Mouse (Mus musculus) neural tube, embryonic 15.5 days (tissue): ENCODE results near the gene Ppp3r1. TPM values are rescaled to one million over a fixed set of nuclear protein-coding genes. Genes with fewer than 3 reads are reported as not detected.
"Not testable (repeated sequence)": the region's sequence is repeated elsewhere in the genome, so short reads cannot be mapped to it uniquely, and the experiment has no call there.

Experiments used
- ATAC-seq: fragments of 200-750 bp; cut with Nextera tagmentation; 2 replicates; pipeline ENCODE4 v1.8.0; 2017; ENCODE audit warnings: mild to moderate bottlenecking, moderate TSS enrichment, moderate library complexity; ENCODE audit not compliant: low FRiP score
- H3K27ac ChIP-seq: fragments of 300-500 bp; sonication (generic); replicated peaks from 2 replicates; pipeline ENCODE4 v1.5.1; 2015; ENCODE audit warnings: mild to moderate bottlenecking, inconsistent platforms
- H3K27me3 ChIP-seq: fragments of 300-500 bp; sonication (generic); replicated peaks from 2 replicates; pipeline ENCODE4 v1.6.1; 2015; ENCODE audit warnings: inconsistent platforms
- H3K36me3 ChIP-seq: fragments of 300-500 bp; sonication (generic); 2 replicates; pipeline ENCODE4 v1.6.1; 2015; ENCODE audit warnings: inconsistent platforms
- H3K4me1 ChIP-seq: fragments of 300-500 bp; sonication (generic); 2 replicates; pipeline ENCODE4 v1.6.1; 2015; ENCODE audit warnings: inconsistent platforms
- H3K4me2 ChIP-seq: fragments of 300-500 bp; sonication (generic); 2 replicates; pipeline ENCODE4 v1.6.1; 2015; ENCODE audit warnings: inconsistent platforms, mild to moderate bottlenecking, moderate library complexity
- H3K4me3 ChIP-seq: fragments of 300-500 bp; sonication (generic); replicated peaks from 2 replicates; pipeline ENCODE4 v1.5.1; 2015; ENCODE audit warnings: mild to moderate bottlenecking, inconsistent platforms
- H3K9ac ChIP-seq: fragments of 300-500 bp; sonication (generic); replicated peaks from 2 replicates; pipeline ENCODE4 v1.6.1; 2015; ENCODE audit warnings: mild to moderate bottlenecking, inconsistent platforms
- H3K9me3 ChIP-seq: fragments of 300-500 bp; sonication (generic); replicated peaks from 2 replicates; pipeline ENCODE4 v1.6.1; 2016; ENCODE audit warnings: inconsistent platforms
- WGBS: fragments of 180-500 bp; shearing (Covaris S2); methylation state at CpG from one replicate; pipeline ENCODE4 v1.1.7; 2015; ENCODE audit warnings: mixed read lengths; 5-methylcytosine and 5-hydroxymethylcytosine counted together
- polyA plus RNA-seq: library from polyadenylated mRNA; unstranded; fragments of >200 nt; fragmentation: Nextera tagmentation; extraction: Ambion mirVana; gene quantifications from 2 replicates; pipeline ENCODE4 v1.2.1, GENCODE M21; 2015

Ppp3r1 gene
- polyA plus RNA-seq, 1 experiment from 2014 or later: 269 TPM

DNA sequence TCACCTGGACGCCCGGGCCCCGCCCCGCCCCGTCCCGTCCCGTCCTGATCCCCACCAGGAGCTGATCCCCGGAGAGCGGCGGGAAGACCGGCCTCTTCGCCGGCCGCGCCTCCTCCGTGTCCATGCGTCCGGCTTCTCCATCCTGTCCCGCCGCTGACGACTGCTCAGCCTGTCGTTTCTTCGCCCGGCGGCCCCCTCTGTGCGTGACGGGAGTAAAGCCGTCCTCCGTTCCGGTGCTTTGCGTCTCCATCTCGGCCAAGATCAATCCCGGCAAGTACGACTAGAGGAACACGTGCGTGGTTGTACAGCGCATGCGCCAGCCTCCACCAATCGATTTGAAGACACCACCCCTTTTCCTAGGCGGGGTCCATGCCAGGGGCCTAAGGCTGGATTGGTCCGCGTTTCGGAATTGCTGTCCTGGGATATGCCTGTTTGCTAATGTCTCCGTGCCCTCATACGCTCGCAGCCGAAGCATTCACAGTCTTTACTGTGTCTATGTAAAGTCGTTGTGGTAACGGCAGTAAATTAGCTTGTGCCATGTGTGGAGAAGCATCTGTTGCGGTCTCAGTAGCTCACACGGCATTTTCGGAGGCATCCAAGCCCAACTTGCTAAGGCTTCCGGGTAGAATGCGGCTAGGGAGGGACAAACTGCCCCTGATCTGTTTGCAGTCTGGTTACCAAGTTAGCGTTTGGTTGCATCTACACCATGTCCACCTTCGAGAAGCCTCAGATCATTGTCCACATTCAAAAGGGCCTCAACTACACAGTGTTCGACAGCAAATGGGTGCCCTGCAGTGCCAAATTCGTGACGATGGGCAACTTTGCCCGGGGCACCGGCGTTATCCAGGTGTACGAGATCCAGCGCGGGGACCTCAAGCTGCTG, 52.4 kb downstream of the Ppp3r1 start, which contains the start of gene Pno1:
Gene Pno1 (minus strand): TSS at position 311 of the 883 bp plus-strand sequence.
- Histone ChIP-seq H3K27ac (peak within 1 kb of the TSS; percentile 93), H3K36me3 (peaks cover 21% of the 10 kb centered on the region), H3K9ac (peak within 1 kb of the TSS; percentile 92), H3K4me3 (peak within 1 kb of the TSS; percentile 96), H3K27me3 (no peaks in the 10 kb centered on the region), H3K4me2 (peak within 1 kb of the TSS; percentile 72), H3K4me1 (peaks cover 25% of the 10 kb centered on the region), H3K9me3 (no peaks in the 10 kb centered on the region)
- peak; percentile 99 for ATAC-seq
- WGBS: under 1% methylated on average over 62 of the region's 65 CpGs

DNA sequence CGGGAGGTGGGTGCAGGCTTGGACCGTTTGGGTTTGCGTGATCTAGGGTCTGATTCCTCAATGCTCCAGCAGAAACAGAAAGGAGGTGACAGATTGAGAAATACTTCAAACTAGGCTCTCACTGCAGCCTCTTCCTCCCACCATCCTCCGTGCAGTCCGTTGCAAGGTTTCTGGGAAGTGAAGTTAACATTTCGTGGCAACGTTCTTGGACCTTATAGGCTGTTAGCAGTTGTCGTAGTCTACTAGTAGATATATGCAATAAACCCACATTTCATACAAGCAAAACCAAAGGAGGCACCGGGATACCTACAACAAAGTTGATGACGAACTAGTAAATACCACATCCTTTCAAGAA, 53.1 kb downstream of the Ppp3r1 start:
- peak overlapping the region; percentile 93 for H3K27ac ChIP-seq
- H3K27me3 ChIP-seq: no peaks in the 10 kb centered on the region
- ATAC-seq: no peak
- 2% methylated on average over 10 of the region's 10 CpGs for WGBS
- H3K4me1 ChIP-seq: peaks cover 25% of the 10 kb centered on the region
- peak overlapping the region; percentile 92 for H3K9ac ChIP-seq
- H3K9me3 ChIP-seq: no peaks in the 10 kb centered on the region
- H3K4me2 ChIP-seq: peak overlapping the region; percentile 72
- H3K4me3 ChIP-seq: peak overlapping the region; percentile 96
- H3K36me3 ChIP-seq: peaks cover 18% of the 10 kb centered on the region

DNA sequence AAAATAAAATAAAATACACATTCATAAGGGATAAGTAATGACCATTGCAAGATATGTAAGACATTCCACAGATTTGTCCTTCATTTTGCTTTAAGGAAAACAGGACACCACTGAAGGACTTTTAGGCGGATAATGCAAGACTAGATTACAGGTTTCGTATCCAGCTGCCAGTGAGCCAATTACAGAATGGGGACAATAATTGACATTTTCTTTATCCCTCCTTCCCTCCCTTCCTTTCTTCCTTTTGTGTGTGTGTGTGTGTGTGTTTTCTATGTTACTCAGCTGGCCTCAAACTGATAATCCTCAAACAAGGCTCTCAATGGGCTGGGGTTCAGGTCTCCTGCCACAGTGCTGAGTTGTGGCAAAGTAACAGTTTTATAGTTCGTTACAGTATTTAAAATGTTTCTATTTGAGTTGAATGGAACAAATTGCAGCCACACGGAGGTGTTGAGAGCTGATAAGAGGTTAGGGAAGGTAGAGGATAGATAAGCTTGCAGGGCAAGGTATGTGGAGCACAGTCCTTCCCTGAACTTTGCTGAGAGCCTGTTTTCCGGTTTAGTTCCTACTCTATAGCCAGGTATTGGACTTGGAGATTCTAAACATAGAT, 53.9 kb downstream of the Ppp3r1 start:
- Histone ChIP-seq H3K27ac (no peak overlapping the region), H3K36me3 (peaks cover 12% of the 10 kb centered on the region), H3K4me3 (0 out of 2 replicates have a peak overlapping the region, but pooled peaks have one; percentile 96), H3K9me3 (no peaks in the 10 kb centered on the region), H3K27me3 (no peaks in the 10 kb centered on the region), H3K9ac (0 out of 2 replicates have a peak overlapping the region, but pooled peaks have one; percentile 7), H3K4me1 (peaks cover 25% of the 10 kb centered on the region), H3K4me2 (peak overlapping the region; percentile 72)
- WGBS: 86% methylated on average over 5 of the region's 5 CpGs
- no peak for ATAC-seq

DNA sequence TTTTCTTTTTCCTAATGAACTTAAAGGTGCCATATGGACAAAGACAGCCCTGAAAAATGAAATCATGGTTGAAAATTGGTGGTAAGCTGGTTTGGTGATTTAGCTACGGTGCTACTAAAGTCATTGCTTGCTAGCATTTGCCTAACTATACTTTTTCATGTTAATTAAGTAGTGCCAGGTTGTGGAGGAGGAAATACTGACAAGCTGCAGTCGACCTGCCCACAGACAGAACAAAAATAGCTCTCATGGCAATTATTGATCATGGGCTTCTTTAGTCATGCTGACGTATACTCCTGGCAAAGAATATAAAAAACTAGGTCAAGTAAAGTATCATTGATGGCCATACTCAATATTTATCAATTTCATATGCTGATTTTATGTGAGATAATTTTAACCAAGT, 56.4 kb downstream of the Ppp3r1 start:
- H3K4me2 ChIP-seq: no peak overlapping the region
- no peaks in the 10 kb centered on the region for H3K9me3 ChIP-seq
- no peak overlapping the region for H3K27ac ChIP-seq
- WGBS: 89% methylated on average over 3 of the region's 3 CpGs
- H3K27me3 ChIP-seq: no peaks in the 10 kb centered on the region
- no peak overlapping the region for H3K4me3 ChIP-seq
- H3K4me1 ChIP-seq: peaks cover 18% of the 10 kb centered on the region
- H3K36me3 ChIP-seq: no peaks in the 10 kb centered on the region
- H3K9ac ChIP-seq: no peak overlapping the region
- no peak for ATAC-seq

DNA sequence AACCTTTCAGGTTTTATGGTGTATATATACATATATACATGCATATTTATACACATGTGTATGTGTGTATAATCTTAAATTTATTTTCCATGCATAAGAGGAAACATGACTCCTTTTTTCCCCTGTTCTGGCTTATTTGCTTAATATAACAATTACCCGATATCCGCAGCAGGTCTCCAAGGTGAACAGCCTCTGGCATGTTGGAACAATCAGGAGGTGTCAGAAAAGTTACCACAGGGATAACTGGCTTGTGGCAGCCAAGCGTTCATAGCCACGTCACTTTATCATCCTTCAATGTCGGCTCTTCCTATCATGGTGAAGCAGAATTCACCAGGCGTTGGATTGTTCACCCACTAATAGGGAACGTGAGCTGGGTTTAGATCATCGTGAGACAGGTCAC, 62.1 kb downstream of the Ppp3r1 start:
- 94% methylated on average over 8 of the region's 8 CpGs for WGBS
- Histone ChIP-seq H3K4me3 (no peak overlapping the region), H3K9me3 (no peaks in the 10 kb centered on the region), H3K27me3 (no peaks in the 10 kb centered on the region), H3K27ac (no peak overlapping the region), H3K36me3 (peaks cover 26% of the 10 kb centered on the region), H3K4me2 (no peak overlapping the region), H3K9ac (no peak overlapping the region), H3K4me1 (no peaks in the 10 kb centered on the region)
- ATAC-seq: no peak

DNA sequence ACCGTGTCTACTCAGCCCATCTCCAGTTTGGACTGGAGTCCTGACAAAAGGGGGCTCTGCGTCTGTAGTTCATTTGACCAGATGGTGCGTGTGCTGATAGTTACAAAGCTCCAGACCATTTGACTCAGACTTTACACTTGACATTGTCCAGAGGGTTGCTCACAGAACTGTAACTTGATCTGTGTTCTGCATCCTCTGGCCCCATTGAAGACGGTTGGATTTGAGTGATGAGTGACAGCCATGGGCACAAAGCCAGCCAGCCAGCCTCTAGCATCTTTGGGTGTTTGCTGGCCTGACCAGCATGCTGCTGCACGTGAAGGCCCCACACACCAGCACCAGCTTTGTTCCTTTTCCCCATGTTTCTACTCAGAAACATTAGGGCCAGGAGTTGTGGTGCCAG, 73.7 kb downstream of the Ppp3r1 start:
- no peak for ATAC-seq
- Histone ChIP-seq H3K36me3 (peaks cover 44% of the 10 kb centered on the region), H3K27ac (no peak overlapping the region), H3K4me2 (no peak overlapping the region), H3K9me3 (no peaks in the 10 kb centered on the region), H3K4me1 (no peaks in the 10 kb centered on the region), H3K9ac (no peak overlapping the region), H3K4me3 (no peak overlapping the region), H3K27me3 (no peaks in the 10 kb centered on the region)
- 88% methylated on average over 5 of the region's 5 CpGs for WGBS

DNA sequence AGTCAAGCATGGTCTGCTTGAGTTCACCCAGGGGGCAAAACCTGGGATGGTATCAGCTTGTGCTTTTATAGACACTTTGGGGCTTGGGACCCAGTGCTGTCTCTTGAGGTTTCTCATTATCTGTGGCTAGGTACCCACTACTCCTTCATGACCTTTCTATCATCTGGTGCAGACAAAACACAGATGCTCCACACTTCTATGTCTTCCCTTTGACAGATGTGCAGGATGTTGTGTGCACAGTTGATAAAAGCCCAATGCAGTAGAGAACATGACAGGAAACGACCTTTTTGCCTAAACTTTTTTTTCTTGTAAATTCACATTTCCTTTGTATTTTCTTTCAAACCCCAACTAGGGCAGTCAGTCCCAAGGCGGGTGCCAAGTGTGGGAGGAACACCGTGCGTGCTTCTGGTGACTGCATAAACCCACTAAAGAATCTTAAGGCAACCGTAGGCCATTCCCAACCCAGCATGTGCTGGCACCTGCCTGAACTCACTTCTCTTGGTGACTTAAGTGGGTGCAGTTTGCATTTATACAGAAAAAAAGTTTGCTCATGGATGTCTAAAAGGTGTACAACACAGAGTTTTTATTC, 77.5 kb downstream of the Ppp3r1 start:
- WGBS: 90% methylated on average over 5 of the region's 5 CpGs
- H3K27me3 ChIP-seq: no peaks in the 10 kb centered on the region
- H3K4me1 ChIP-seq: no peaks in the 10 kb centered on the region
- no peak overlapping the region for H3K4me3 ChIP-seq
- H3K27ac ChIP-seq: no peak overlapping the region
- H3K9me3 ChIP-seq: no peaks in the 10 kb centered on the region
- ATAC-seq: no peak
- no peak overlapping the region for H3K9ac ChIP-seq
- H3K4me2 ChIP-seq: no peak overlapping the region
- peaks cover 28% of the 10 kb centered on the region for H3K36me3 ChIP-seq

DNA sequence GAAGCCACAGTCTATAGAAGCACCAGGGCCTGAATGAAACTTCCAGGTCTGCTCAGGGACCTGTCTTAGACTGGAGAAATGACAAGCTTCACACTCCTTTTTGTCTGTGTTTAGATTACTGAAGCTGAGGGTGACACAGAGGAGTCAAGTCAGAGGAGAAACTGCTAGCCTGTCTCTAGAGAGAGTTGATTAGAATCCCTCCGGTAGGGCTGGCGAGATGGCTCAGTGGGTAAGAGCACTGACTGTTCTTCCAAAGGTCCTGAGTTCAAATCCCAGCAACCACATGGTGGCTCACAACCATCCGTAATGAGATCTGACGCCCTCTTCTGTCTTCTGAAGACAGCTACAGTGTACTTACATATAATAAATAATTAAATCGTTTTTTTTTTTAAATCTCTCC, 79.5 kb downstream of the Ppp3r1 start:
- not testable (repeated sequence) for H3K4me1 ChIP-seq
- 95% methylated on average over 5 of the region's 5 CpGs for WGBS

DNA sequence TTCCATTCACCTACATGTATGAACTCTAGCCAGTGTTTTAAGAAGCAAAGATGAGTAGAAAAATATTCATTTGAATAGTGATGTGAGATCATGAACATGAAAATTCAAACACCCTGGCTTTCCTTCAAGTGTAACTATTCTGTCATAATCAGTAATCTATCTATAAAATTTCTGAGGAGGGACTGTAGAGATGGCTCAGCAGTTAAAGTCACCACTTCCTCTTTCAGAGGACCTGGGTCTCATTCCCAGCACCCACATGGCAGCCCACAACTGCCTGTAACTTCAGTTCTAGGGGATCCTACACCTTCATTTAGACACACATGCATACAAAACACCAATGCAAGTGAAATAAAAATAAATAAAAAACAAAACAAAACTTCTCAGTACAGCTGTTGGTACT, 89.7 kb downstream of the Ppp3r1 start:
- H3K27ac ChIP-seq: no peak overlapping the region
- H3K36me3 ChIP-seq: no peaks in the 10 kb centered on the region
- H3K4me2 ChIP-seq: no peak overlapping the region
- H3K4me1 ChIP-seq: no peaks in the 10 kb centered on the region
- H3K4me3 ChIP-seq: no peak overlapping the region
- no peaks in the 10 kb centered on the region for H3K9me3 ChIP-seq
- no peak overlapping the region for H3K9ac ChIP-seq
- ATAC-seq: no peak
- H3K27me3 ChIP-seq: no peaks in the 10 kb centered on the region

More for the DNA sequence above, 79.5 kb downstream of the Ppp3r1 start:
- H3K27ac ChIP-seq, H3K27me3 ChIP-seq, H3K9ac ChIP-seq, H3K4me2 ChIP-seq, ATAC-seq, H3K4me3 ChIP-seq, H3K9me3 ChIP-seq: not testable (repeated sequence)
- peaks cover 14% of the 10 kb centered on the region for H3K36me3 ChIP-seq

Other genes with a start within 250 kb of the Ppp3r1 start
- gene Fbxo48, start 207.9 kb upstream of the Ppp3r1 start, polyA plus RNA-seq: 0.68 and 0.72 TPM in 2 replicates
- gene Cnrip1, start 107.7 kb upstream of the Ppp3r1 start, polyA plus RNA-seq: 132 and 156 TPM in 2 replicates
- gene Plek, start 106.9 kb upstream of the Ppp3r1 start, polyA plus RNA-seq: 4.4 and 4.9 TPM in 2 replicates
- gene Wdr92, start 22.8 kb downstream of the Ppp3r1 start, polyA plus RNA-seq: 18.0 and 20.3 TPM in 2 replicates
- gene Pno1, start 52.3 kb downstream of the Ppp3r1 start, polyA plus RNA-seq: 54.8 and 56.1 TPM in 2 replicates
- 133 and 160 TPM in 2 replicates for gene C1d, start 98.3 kb downstream of the Ppp3r1 start, polyA plus RNA-seq